Mouse (Mus musculus) stomach, postnatal 0 days (tissue): ENCODE data around the gene Daw1.

Experiments
- CTCF ChIP-seq: IDR thresholded peaks from 2 replicates; pipeline ENCODE4 v1.5.1; 2016; ENCODE audit warnings: antibody characterized with exemption, low read depth, mild to moderate bottlenecking, moderate library complexity
- EP300 ChIP-seq: optimal IDR thresholded peaks from 2 replicates; pipeline ENCODE3; 2016; ENCODE audit warnings: antibody characterized with exemption

DNA sequence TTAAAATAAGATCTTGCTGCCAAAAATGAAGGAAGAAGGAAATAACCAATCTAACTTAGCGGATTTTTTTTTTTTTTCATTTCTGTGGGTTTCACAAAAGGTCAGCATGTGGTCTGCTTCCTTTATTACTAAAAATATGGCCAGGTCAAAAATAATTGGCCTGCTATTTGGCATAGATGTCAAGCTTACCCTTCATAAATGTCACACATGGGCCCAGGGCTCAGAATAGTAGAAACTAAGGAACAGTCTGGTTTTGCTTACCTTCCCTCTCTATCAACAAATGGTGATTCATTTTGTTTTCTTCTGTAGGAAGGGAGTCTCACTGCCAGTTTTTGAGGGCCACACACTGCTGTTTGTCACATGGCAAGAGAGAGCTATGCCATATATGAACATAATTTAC is 92.2 kb downstream of the Daw1 start:
- TF ChIP-seq CTCF (no peak), EP300 (no peak)
